Mouse (Mus musculus): ENCODE measurements around the gene Ugt1a6b.

DNA sequence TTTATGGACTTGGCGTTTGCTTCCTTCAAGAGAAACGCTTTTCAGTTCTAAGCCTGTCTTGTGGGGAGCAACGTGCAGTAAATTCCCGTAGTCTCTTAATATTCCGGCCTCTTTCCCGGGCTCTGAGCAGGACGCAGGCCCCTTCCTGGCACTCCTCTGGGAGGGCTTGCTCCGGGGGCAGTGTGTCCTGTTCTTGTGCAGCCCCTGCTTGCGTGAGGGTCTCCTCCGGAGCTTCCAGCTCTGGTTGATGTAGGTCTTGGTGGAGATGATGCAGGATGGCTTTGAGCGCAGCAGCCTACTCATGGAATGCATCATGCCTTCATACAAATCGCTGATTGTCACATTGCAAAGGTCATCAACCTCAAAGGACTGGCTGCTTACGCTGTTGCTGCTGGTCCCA is 163.1 kb downstream of the Ugt1a6b start:
- TF ChIP-seq TAL1 (IDR thresholded peaks at IDR 0.05; ENCODE audit: low read length) = no peak
- TF ChIP-seq GATA1 (IDR thresholded peaks at IDR 0.05; ENCODE audit: low read length) = no peak

All from erythroblast, embryonic 14.5 days (primary cell).